In the genomic region with DNA sequence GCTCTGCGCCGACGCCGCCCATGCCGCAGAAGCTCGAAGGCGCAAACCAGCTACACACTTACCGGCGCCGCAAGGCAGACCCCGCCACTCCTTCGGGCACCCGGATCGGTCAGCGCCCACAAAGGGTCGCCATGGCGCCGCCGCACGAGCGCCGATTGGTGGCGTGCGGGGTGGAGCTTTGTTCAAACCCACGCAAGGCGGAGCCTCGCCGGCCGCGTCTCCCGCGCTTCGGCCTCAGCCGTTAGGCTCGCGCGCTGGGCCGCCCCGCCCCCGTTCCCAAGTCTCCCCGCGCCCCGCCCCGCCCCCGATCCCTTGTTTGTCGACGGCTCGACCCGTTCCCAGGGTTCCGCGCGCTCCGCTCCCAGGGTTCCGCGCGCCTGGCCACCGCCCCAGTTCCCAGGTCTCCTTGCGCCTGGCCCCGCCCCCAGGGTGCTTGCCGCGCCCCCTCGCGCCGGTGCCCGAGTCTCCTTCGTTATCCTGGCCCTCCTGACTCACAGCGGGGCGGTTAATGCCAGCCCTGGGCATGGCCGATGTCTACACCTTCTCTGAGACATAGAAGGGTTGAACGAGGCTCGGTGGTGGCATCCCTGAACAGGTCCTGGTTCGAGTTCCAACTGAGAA, we compare ENCODE assay signal across 8 mouse cellular contexts. TPM values are rescaled to one million over a fixed set of nuclear protein-coding genes. Genes with fewer than 3 reads are reported as not detected.
DNase-seq lines count a peak whose midpoint lies in the region; ATAC-seq and TF ChIP-seq lines count a peak whose summit lies in the region.

Gene Cdca4, minus strand, starts transcription at position 180 of the 621 bp plus-strand sequence.

- peaks cover 49% of the 10 kb centered on the region for H3K4me1 ChIP-seq in forebrain, embryonic 10.5 days
- peaks cover 48% of the 10 kb centered on the region for H3K4me1 ChIP-seq in heart, embryonic 15.5 days (replicated peaks)
- H3K4me1 ChIP-seq in liver, embryonic 14.5 days (replicated peaks; ENCODE audit: control insufficient read depth in 2 of 2, insufficient read depth in 2 of 2, low read length in 1 of 2): peaks cover 29 to 39% of the 10 kb centered on the region in 2 experiments
- H3K4me1 ChIP-seq in neural tube, embryonic 11.5 days (ENCODE audit: control insufficient read depth, insufficient read depth, low read length): peaks cover 20% of the 10 kb centered on the region
- peaks cover 10% of the 10 kb centered on the region for H3K4me1 ChIP-seq in stomach, postnatal 0 days (replicated peaks; ENCODE audit: control insufficient read depth, insufficient read depth)

- H3K4me2 ChIP-seq in heart, embryonic 15.5 days: peak within 1 kb of the TSS; percentile 79
- peak within 1 kb of the TSS; percentile 91 for H3K4me2 ChIP-seq in liver, embryonic 14.5 days (ENCODE audit: low read depth)
- H3K4me2 ChIP-seq in neural tube, embryonic 11.5 days (ENCODE audit: low read depth): peak within 1 kb of the TSS; percentile 86
- peak within 1 kb of the TSS; percentile 70 for H3K4me2 ChIP-seq in stomach, postnatal 0 days (replicated peaks; ENCODE audit: low read depth)

- no peaks in the 10 kb centered on the region for H3K27me3 ChIP-seq in forebrain, embryonic 10.5 days (ENCODE audit: poor library complexity, severe bottlenecking)
- H3K27me3 ChIP-seq in heart, embryonic 15.5 days: no peaks in the 10 kb centered on the region
- H3K27me3 ChIP-seq in liver, embryonic 14.5 days (ENCODE audit: control insufficient read depth, insufficient read depth, low read length): no peaks in the 10 kb centered on the region
- no peaks in the 10 kb centered on the region for H3K27me3 ChIP-seq in neural tube, embryonic 11.5 days (ENCODE audit: control insufficient read depth, insufficient read depth, low read length)
- H3K27me3 ChIP-seq in stomach, postnatal 0 days (ENCODE audit: control insufficient read depth, insufficient read depth, low read length): no peaks in the 10 kb centered on the region

- WGBS in forebrain, embryonic 10.5 days: under 1% methylated on average over 72 of the region's 72 CpGs
- under 1% methylated on average over 61 of the region's 72 CpGs for WGBS in heart, embryonic 15.5 days
- 1% methylated on average over 65 of the region's 72 CpGs for WGBS in liver, embryonic 14.5 days (ENCODE audit: insufficient replicate concordance)
- WGBS in neural tube, embryonic 11.5 days: under 1% methylated on average over 66 of the region's 72 CpGs
- WGBS in stomach, postnatal 0 days: 0% methylated on average over 53 of the region's 72 CpGs

- H3K4me3 ChIP-seq in forebrain, embryonic 10.5 days: peak within 1 kb of the TSS; percentile 97
- peak within 1 kb of the TSS; percentile 86 for H3K4me3 ChIP-seq in heart, embryonic 15.5 days
- H3K4me3 ChIP-seq in liver, embryonic 14.5 days (ENCODE audit: insufficient read depth in 1 of 2, low read depth in 2 of 2, low read length in 2 of 2): peak within 1 kb of the TSS; percentile 90 to 94
- peak within 1 kb of the TSS; percentile 99 for H3K4me3 ChIP-seq in neural tube, embryonic 11.5 days (ENCODE audit: low read depth, low read length)
- H3K4me3 ChIP-seq in stomach, postnatal 0 days (ENCODE audit: low read depth, low read length): peak within 1 kb of the TSS; percentile 84

- H3K36me3 ChIP-seq in forebrain, embryonic 10.5 days (replicated peaks): peaks cover 59% of the 10 kb centered on the region
- peaks cover 19% of the 10 kb centered on the region for H3K36me3 ChIP-seq in heart, embryonic 15.5 days
- H3K36me3 ChIP-seq in liver, embryonic 14.5 days (replicated peaks; ENCODE audit: control insufficient read depth, insufficient read depth, low read depth): peaks cover 35% of the 10 kb centered on the region
- H3K36me3 ChIP-seq in neural tube, embryonic 11.5 days (ENCODE audit: control insufficient read depth, insufficient read depth, low read length): peaks cover 9% of the 10 kb centered on the region
- H3K36me3 ChIP-seq in stomach, postnatal 0 days (ENCODE audit: control insufficient read depth, insufficient read depth, low read length): no peaks in the 10 kb centered on the region

- DNase-seq in c-Kit-negative CD71-positive TER-119-positive erythroid progenitor cells, embryonic 14.5 days (ENCODE audit: low read depth, low spot score): peak; percentile 98
- peak; percentile 99 for DNase-seq in forebrain, embryonic 10.5 days (ENCODE audit: extremely low spot score, low spot score)
- DNase-seq in kidney, postnatal 25 days: peak; percentile 98 to 99
- peak; percentile 94 to 97 (median 95) for DNase-seq in liver, embryonic 14.5 days (ENCODE audit: low read depth in 3 of 3, low spot score in 3 of 3)
- DNase-seq in neural tube, embryonic 11.5 days (ENCODE audit: low spot score): peak; percentile 99
- DNase-seq in stomach, postnatal 0 days (ENCODE audit: low spot score): peak; percentile 100

- H3K9ac ChIP-seq in heart, embryonic 15.5 days: peak within 1 kb of the TSS; percentile 91
- peak within 1 kb of the TSS; percentile 96 for H3K9ac ChIP-seq in liver, embryonic 14.5 days (replicated peaks)
- H3K9ac ChIP-seq in neural tube, embryonic 11.5 days (ENCODE audit: low read length): peak within 1 kb of the TSS; percentile 99
- peak within 1 kb of the TSS; percentile 96 for H3K9ac ChIP-seq in stomach, postnatal 0 days (ENCODE audit: low read length)

- TF ChIP-seq EP300 in liver, embryonic 14.5 days (IDR thresholded peaks at IDR 0.05; ENCODE audit: low read depth): no peak
- no peak for TF ChIP-seq EP300 in stomach, postnatal 0 days (optimal IDR thresholded peaks at IDR 0.05)

- H3K9me3 ChIP-seq in forebrain, embryonic 10.5 days: no peaks in the 10 kb centered on the region
- no peaks in the 10 kb centered on the region for H3K9me3 ChIP-seq in heart, embryonic 15.5 days (replicated peaks)
- no peaks in the 10 kb centered on the region for H3K9me3 ChIP-seq in liver, embryonic 14.5 days (ENCODE audit: control insufficient read depth, low read length)
- no peaks in the 10 kb centered on the region for H3K9me3 ChIP-seq in neural tube, embryonic 11.5 days (ENCODE audit: control insufficient read depth, low read length)
- H3K9me3 ChIP-seq in stomach, postnatal 0 days (ENCODE audit: control insufficient read depth, low read length): no peaks in the 10 kb centered on the region

- ATAC-seq in CD4-positive, CD25-positive, alpha-beta regulatory T cell, adult 4 months: peak; percentile 85
- peak; percentile 96 for ATAC-seq in heart, embryonic 15.5 days (replicated peaks; ENCODE audit: insufficient number of reproducible peaks, insufficient read depth, low FRiP score, low read depth)
- peak; percentile 94 for ATAC-seq in liver, embryonic 14.5 days (ENCODE audit: insufficient read depth)
- ATAC-seq in neural tube, embryonic 11.5 days (ENCODE audit: insufficient read depth, low FRiP score, low TSS enrichment): peak; percentile 96
- ATAC-seq in stomach, postnatal 0 days (ENCODE audit: low FRiP score, low TSS enrichment): peak; percentile 97

- TF ChIP-seq CTCF in liver, embryonic 14.5 days (IDR thresholded peaks at IDR 0.05; ENCODE audit: low read depth): peak; percentile 34; the same call in 1 of the 2 replicates
- peak; percentile 54 for TF ChIP-seq CTCF in stomach, postnatal 0 days (IDR thresholded peaks at IDR 0.05; ENCODE audit: low read depth)

- peak within 1 kb of the TSS; percentile 99 for H3K27ac ChIP-seq in forebrain, embryonic 10.5 days
- peak within 1 kb of the TSS; percentile 94 for H3K27ac ChIP-seq in heart, embryonic 15.5 days
- H3K27ac ChIP-seq in liver, embryonic 14.5 days: peak within 1 kb of the TSS; percentile 61
- peak within 1 kb of the TSS; percentile 91 for H3K27ac ChIP-seq in neural tube, embryonic 11.5 days (ENCODE audit: low read depth, low read length)
- peak within 1 kb of the TSS; percentile 93 for H3K27ac ChIP-seq in stomach, postnatal 0 days (replicated peaks)

RNA-seq across cellular contexts. Expression of gene Cdca4, which starts in this region (rescaled TPM):
- 10 to 100 TPM; 70.5 to 85.8 TPM for polyA plus RNA-seq in CD4-positive, CD25-positive, alpha-beta regulatory T cell, adult 4 months (2017; shearing (Covaris generic))
- polyA plus RNA-seq in forebrain, embryonic 10.5 days (2016; fragmentation: Nextera tagmentation; extraction: Ambion mirVana): 189 and 199 TPM in 2 replicates
- polyA plus RNA-seq in heart, embryonic 15.5 days (2015; fragmentation: Nextera tagmentation; extraction: Ambion mirVana): 34.6 and 53.3 TPM in 2 replicates
- polyA plus RNA-seq in liver, embryonic 14.5 days (2012; rRNA removed): 34.1 and 39.9 TPM in 2 replicates
- polyA plus RNA-seq in liver, embryonic 14.5 days (2014; fragmentation: Nextera tagmentation; extraction: Ambion mirVana): 61.3 and 66.9 TPM in 2 replicates
- 165 and 173 TPM in 2 replicates for polyA plus RNA-seq in neural tube, embryonic 11.5 days (2014; fragmentation: Nextera tagmentation; extraction: Ambion mirVana)
- polyA plus RNA-seq in stomach, postnatal 0 days (2015; fragmentation: Nextera tagmentation; extraction: Ambion mirVana): 37.5 and 41.6 TPM in 2 replicates

Comparison
In these comparisons a context has a peak if more than half of its experiments do, and no peak if none do; other contexts are left out.
1. Peak in every context shown above with its lines: DNase-seq, ATAC-seq, H3K4me3 ChIP-seq and H3K27ac ChIP-seq.